Mouse (Mus musculus) lung, postnatal 36 days (tissue): ENCODE measurements around the gene Pxk.
"Not testable (repeated sequence)": the region's sequence is repeated elsewhere in the genome, so short reads cannot be mapped to it uniquely, and the experiment has no call there.

Experiments used
- DNase-seq: peaks from one replicate; pipeline ENCODE4 v3.0.0; 2022; ENCODE audit warnings: mixed read lengths

The Pxk gene

DNA sequence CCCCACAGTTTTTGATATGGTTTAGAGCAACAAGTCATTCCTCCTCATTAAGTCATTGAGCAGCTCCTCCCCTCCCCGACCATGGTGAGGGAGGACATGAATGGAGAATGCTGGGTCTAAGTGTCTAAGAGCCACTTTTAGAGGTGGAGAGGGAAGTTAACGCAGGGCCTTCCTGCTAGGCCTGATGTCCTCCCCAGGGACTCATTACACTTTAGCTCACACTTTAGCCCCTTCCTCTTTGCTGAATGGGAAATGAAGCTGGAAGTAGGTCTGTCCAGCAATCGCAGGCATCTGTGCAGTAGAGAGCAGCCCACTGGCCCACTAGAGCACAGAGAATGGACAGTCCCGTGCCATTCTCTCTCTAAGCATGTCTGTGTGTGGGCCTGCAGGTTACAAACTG, 10.0 kb downstream of the Pxk start:
- DNase-seq: no peak

DNA sequence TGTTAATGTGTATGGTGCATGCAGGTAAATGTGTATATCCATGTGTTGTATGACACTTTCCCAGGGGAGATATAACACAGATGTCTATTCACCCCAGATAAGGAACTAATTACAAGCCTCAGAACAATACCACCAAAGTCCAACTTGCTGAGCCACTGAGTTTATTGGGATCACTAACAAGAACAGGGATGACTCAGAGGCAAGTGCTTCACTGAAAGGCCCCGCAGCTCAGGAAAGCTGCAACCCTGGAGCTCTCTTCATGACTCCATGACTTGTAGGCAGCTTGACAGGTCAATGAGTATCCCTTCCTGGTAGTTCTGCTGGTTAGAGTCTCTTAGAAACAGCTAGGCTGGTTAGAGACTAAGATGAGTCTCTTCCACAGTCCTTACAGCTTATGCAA, 11.0 kb downstream of the Pxk start:
- no peak for DNase-seq

- DNase-seq: peak; percentile 38
Observed at GRCm38 (mm10) chr14:8111545-8111944, 13.5 kb downstream of the Pxk start.

DNA sequence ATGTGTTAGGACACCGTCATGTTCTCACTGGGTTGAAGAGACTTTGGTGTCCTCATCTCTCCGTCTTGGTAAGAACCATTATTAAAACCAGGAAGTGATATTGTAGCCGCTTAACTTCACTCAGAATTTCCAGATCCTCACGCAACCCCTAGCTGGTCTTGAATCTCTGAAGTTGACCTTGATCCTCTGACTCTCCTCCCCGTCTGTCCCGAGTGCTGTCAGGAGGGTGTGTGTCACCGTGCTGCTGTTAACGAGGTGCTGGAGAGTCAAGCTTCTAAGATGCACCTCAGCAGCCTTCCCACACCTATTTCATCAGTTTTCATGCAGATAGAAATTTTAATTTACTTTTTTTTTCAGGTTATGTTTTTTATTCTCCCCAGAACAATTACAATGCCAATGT, 14.0 kb downstream of the Pxk start:
- DNase-seq: no peak

GRCm38 (mm10) chr14:8113616-8114015, 15.6 kb downstream of the Pxk start:
- DNase-seq: no peak

DNA sequence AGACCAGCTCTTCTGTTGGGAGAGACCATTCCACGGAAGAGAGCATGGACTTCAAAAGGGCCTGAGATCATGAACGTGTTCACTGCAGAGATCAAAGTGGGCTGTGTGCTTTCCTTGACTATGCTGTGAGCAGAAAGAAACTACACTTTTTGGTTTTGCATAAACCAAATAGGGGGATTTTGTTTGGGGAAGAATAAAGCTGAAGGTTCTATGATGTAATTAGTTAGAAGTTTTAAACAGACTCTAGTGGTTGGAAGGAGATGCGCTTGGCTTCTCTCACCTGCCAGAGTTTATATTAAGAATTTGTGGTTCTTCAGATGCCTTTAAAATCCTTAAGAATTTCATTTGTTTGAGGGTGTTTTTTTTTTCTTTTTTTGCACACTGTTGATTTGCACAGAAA, 16.3 kb downstream of the Pxk start:
- no peak for DNase-seq

DNA sequence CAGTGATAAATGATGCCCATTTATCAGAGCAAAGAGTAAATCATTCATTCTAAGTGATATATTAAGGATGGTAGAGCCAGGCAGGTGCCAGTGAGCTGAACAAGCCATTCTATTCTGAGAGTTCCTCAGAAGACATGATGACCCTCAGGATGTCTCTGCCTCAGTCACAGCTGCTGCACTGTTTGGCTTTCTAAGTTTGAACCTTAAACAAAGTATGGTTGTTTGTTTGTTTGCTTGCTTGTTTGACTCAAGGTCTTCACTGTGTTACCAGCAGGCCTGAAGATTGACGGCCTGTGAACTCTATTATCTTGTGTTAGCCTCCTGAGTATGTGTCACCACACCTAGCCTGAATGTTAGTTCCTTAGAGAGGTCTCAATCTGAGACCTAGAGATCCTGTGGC, 16.7 kb downstream of the Pxk start:
- DNase-seq: no peak

GRCm38 (mm10) chr14:8115772-8116171, 17.8 kb downstream of the Pxk start:
- no peak for DNase-seq

- no peak for DNase-seq
Observed at GRCm38 (mm10) chr14:8117371-8117770, 19.4 kb downstream of the Pxk start.

DNA sequence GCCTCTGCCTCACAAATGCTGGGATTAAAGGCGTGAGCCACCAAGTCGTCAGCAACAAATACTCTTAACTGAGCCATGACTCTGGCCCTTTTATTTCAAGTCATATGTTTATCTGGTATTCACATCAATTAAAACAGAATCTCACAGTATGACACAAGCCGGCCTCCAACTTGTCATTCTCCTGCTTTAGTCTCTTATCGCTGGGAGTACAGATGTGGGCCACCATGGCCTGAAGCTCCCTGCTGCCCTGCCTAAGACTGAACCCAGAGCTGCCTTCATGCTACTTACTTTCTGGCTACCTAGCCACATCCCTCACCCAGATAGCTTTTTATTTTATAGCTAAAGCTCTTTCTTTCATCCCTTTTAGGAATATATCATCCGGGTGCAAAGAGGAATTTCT, 21.4 kb downstream of the Pxk start:
- DNase-seq: no peak

GRCm38 (mm10) chr14:8119904-8120303, 21.9 kb downstream of the Pxk start:
- no peak for DNase-seq

GRCm38 (mm10) chr14:8123141-8123540, 25.1 kb downstream of the Pxk start:
- no peak for DNase-seq

GRCm38 (mm10) chr14:8123611-8124010, 25.6 kb downstream of the Pxk start:
- DNase-seq: not testable (repeated sequence)

DNA sequence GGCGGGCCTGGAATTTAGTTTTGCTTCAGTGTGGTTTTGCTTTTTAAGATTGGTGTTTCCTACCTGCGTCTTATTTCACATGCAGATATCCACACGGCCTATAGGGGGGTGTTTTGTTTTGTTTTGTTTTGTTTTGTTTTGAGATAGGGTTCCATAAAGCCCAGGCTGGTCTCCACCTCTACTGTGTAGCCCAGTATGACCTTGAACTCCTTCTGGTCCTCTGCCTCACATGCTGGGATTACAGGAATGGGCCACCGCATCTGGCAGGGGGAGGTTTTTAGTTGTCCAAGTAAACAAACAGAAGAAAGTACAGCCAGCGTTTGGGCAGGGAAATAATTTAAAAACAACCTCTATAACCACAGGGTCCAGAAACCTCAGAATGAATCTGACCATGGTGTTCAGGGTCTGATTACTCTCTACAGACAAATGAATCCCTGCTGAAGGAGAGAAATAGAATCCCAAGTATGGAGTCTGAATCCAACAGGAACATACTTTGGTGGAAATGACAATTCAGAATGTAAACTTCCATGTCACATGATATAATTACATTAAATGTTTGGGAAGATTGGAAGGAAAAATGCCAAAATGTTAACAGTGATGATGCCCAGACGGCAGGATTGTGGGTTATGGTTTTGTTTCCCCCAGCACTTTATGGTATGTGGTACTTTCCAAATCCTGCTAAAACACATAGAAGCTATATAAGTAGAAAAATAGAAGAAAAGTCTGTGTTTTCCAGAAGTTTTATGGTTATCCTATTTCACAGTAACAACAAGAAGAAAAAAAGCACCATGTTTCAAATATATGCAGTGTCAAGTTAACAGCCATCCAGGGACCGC, 26.3 kb downstream of the Pxk start:
- no peak for DNase-seq

DNA sequence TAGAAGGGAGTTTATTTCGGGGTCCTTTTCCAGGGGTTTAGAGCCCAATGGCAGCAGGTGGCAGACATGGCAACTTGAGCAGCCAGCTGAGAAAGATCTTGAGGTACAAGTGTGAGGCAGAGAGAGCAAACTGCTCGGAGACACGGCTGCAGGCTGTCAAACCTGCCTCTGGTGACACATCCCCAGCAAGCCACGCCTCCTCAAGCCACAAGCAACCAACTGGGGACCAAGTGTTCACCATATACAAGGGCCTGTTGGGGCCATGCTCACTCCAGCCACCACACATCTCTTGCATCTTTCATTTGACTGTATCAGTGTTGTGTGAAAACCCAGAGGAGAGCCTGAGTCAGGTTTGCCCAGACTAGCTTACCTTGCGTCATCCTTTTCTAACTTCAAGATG, 30.0 kb downstream of the Pxk start:
- peak; percentile 16 for DNase-seq

DNA sequence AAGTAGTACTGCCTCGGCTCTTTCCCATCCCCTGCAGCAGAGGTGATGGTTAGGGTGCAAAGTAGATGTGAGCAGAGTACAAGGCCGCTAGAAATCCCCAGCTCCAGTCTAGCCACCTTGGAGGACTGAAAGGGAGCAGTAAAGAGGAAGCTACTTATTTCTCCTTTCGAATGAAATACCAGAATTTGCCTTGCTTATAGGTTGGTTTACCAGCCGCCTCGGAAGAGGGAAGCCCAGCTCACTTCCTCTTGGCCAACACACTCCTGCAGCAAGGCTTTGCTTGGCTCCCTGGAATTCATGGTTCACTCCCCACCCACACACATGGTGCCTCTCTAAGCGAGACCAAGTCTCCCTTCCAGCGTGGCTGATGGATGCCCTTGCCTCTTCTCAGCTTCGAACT, 34.8 kb downstream of the Pxk start:
- DNase-seq: peak; percentile 34

- DNase-seq: no peak
Observed at GRCm38 (mm10) chr14:8134234-8134633, 36.2 kb downstream of the Pxk start.

DNA sequence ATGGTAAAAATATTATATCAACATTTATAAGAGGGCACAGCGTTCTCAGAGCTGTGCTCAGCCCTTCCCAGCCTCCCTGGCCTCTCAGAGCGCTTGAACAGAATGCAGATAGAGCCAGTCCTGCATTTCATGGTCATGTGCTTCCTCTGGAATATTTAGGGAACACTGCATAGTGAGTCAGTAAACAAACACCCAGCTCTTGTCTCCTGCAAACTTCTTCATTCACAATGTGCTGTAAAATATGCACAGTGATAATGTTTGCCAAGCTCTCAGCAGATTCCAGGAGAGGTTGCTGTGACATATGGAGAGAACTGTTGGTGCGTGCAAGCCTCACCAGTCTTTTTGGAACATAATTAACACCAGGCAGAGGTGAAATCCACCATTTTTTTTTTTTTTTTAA, 37.1 kb downstream of the Pxk start:
- peak; percentile 48 for DNase-seq

DNA sequence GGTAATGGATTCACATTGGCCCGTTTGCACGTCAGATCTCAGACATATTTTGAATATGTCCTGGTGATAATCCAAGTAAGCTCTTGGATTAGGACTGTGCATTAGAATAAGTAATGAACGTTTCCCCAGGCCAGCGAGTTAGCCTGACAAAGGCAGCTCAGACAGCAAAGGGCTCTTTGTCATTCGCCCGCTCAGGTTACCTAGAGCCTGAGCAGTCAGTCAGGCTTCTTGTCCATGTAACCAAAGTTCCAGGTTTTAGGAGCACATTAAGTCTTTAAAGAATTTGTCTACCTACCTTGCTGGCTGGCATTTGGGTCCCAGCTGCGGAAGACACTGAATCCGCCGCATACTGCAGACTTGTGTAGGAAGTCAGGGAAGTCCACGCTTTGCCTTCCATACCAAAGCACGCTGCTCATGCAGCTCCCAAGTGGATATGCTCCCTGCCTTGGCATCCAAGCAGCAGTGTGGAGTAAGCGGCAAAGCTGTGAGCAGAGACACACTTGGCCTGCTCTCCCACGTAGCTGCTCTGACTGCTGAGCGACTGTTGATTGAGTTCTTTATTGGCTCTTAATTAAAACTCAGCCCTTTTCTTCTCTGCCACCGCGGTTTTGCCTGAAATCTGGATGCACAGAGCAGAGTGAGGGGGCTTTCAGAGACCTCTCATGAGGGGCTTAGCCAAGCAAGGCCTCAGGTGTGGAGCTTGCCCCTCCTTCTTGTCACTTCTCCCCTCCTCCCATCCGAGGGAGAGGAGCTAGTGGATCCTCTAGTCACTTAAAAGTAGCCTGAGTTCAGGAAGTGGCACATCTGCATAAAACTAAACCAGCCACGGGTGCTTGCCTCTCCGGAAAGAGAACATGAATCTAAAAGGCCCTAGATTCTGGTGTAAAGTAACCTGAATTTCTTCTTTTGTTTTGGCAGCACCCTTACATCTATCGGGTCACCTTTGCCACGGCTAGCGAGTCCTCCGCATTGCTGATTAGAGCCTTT, 42.0 kb downstream of the Pxk start:
- DNase-seq: no peak

GRCm38 (mm10) chr14:8141131-8141530, 43.1 kb downstream of the Pxk start:
- no peak for DNase-seq

- DNase-seq: no peak
Observed at GRCm38 (mm10) chr14:8145594-8146558, 47.9 kb downstream of the Pxk start.

DNA sequence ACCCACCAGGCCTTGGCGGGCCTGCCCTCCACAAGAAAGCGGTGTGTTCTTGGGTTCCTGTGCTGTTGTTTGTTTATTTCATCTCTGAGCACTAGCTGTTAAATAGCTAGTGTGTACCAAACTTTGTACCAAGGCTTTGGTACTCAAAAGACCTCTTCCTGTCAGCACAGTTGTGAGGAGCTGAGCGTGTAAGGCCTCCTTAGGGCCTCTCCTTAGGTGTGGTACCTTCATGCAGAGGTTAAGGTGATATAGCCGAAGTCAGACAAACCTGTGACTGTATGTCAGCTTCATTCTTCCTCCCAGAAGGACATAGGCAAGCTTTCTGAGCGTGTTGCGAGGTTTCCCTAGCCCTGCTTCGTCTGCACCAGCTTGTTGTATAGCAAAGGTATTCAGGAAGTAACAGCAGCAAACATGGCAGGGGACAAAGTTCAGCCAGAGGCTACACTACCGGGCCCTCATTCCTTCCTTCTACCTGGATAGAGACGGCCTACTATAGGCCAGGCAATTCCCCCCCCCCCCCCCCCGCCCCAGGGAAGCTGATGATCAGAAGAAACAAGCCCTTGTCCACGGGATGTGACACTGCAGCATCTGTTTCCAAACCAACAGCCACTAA, 48.7 kb downstream of the Pxk start:
- DNase-seq: no peak
